Mouse (Mus musculus): ENCODE data around the gene Arl10.

Gene Arl10

GRCm38 (mm10) chr13:54581385-54581784, 6.6 kb downstream of the Arl10 start:
- in situ Hi-C loops (cut with MboI; ENCODE audit: low sequenced_read_pairs) = no loop called here

- in situ Hi-C loops (cut with MboI; ENCODE audit: low sequenced_read_pairs) = no loop called here
Observed at GRCm38 (mm10) chr13:54582126-54582525, 7.3 kb downstream of the Arl10 start.

GRCm38 (mm10) chr13:54582860-54583259, 8.0 kb downstream of the Arl10 start:
- in situ Hi-C loops (cut with MboI; ENCODE audit: low sequenced_read_pairs) = no loop called here

- in situ Hi-C loops (cut with MboI; ENCODE audit: low sequenced_read_pairs) = no loop called here
Observed at GRCm38 (mm10) chr13:54585831-54586230, 11.0 kb downstream of the Arl10 start.

- in situ Hi-C loops (cut with MboI; ENCODE audit: low sequenced_read_pairs) = no loop called here
Observed at GRCm38 (mm10) chr13:54589414-54589995, 14.7 kb downstream of the Arl10 start.

GRCm38 (mm10) chr13:54589996-54590951, 15.5 kb downstream of the Arl10 start, which contains the start of the genes Nop16 and Higd2a:
Gene Nop16, minus strand, starts transcription at chr13:54590090.
Gene Higd2a, plus strand, starts transcription at chr13:54590207.
- in situ Hi-C loops (cut with MboI; ENCODE audit: low sequenced_read_pairs) = no loop called here

GRCm38 (mm10) chr13:54591776-54592356, 17.1 kb downstream of the Arl10 start:
- in situ Hi-C loops (cut with MboI; ENCODE audit: low sequenced_read_pairs) = no loop called here

GRCm38 (mm10) chr13:54593617-54594016, 18.8 kb downstream of the Arl10 start:
- in situ Hi-C loops (cut with MboI; ENCODE audit: low sequenced_read_pairs) = no loop called here

- in situ Hi-C loops (cut with MboI; ENCODE audit: low sequenced_read_pairs) = no loop called here
Observed at GRCm38 (mm10) chr13:54596107-54596690, 21.4 kb downstream of the Arl10 start.

GRCm38 (mm10) chr13:54596870-54597269, 22.1 kb downstream of the Arl10 start:
- in situ Hi-C loops (cut with MboI; ENCODE audit: low sequenced_read_pairs) = no loop called here

GRCm38 (mm10) chr13:54598622-54599143, 23.9 kb downstream of the Arl10 start:
- in situ Hi-C loops (cut with MboI; ENCODE audit: low sequenced_read_pairs) = no loop called here

GRCm38 (mm10) chr13:54602639-54603111, 27.9 kb downstream of the Arl10 start:
- in situ Hi-C loops (cut with MboI; ENCODE audit: low sequenced_read_pairs) = no loop called here

GRCm38 (mm10) chr13:54603501-54603900, 28.7 kb downstream of the Arl10 start:
- in situ Hi-C loops (cut with MboI; ENCODE audit: low sequenced_read_pairs) = no loop called here

- in situ Hi-C loops (cut with MboI; ENCODE audit: low sequenced_read_pairs) = no loop called here
Observed at GRCm38 (mm10) chr13:54604221-54604620, 29.4 kb downstream of the Arl10 start.

GRCm38 (mm10) chr13:54605426-54605825, 30.6 kb downstream of the Arl10 start:
- in situ Hi-C loops (cut with MboI; ENCODE audit: low sequenced_read_pairs) = no loop called here

GRCm38 (mm10) chr13:54607204-54607603, 32.4 kb downstream of the Arl10 start:
- in situ Hi-C loops (cut with MboI; ENCODE audit: low sequenced_read_pairs) = no loop called here

- in situ Hi-C loops (cut with MboI; ENCODE audit: low sequenced_read_pairs) = no loop called here
Observed at GRCm38 (mm10) chr13:54608002-54608401, 33.2 kb downstream of the Arl10 start.

GRCm38 (mm10) chr13:54608666-54609065, 33.9 kb downstream of the Arl10 start:
- in situ Hi-C loops (cut with MboI; ENCODE audit: low sequenced_read_pairs) = no loop called here

GRCm38 (mm10) chr13:54609301-54609700, 34.5 kb downstream of the Arl10 start:
- in situ Hi-C loops (cut with MboI; ENCODE audit: low sequenced_read_pairs) = no loop called here

- in situ Hi-C loops (cut with MboI; ENCODE audit: low sequenced_read_pairs) = no loop called here
Observed at GRCm38 (mm10) chr13:54610613-54610971, 35.8 kb downstream of the Arl10 start.
